Mouse (Mus musculus) brain, embryonic 14.5 days (tissue): ENCODE measurements at regions not wholly inside any gene's neighbourhood (a gene's known extent, or its start where the extent isn't known, plus 50 kb on each side); places are given as distances from the start of the nearest gene placed in this dataset.

Source experiments
- CTCF ChIP-seq: fragments of 200-500 bp; IDR thresholded peaks from 2 replicates; pipeline ENCODE4 v1.5.1; 2012; ENCODE audit warnings: inconsistent platforms, mild to moderate bottlenecking, moderate library complexity, borderline replicate concordance; ENCODE audit not compliant: insufficient read depth, insufficient read length; ENCODE audit errors: extremely low read depth
- POLR2A ChIP-seq: fragments of 200-500 bp; IDR thresholded peaks from 2 replicates; pipeline ENCODE4 v1.6.1; 2012; ENCODE audit warnings: mild to moderate bottlenecking, inconsistent platforms, borderline replicate concordance; ENCODE audit not compliant: poor library complexity, insufficient read depth, insufficient read length, severe bottlenecking; ENCODE audit errors: extremely low read depth

- TF ChIP-seq POLR2A: no peak
- TF ChIP-seq CTCF: no peak
These were observed 221.5 kb upstream of the 4921530L21Rik start for GRCm38 (mm10) chr14:95659552-95659951.
